ENCODE assay signal across 25 mouse cellular contexts in genomic region chr8:8820614-8821013, GRCm38 (mm10).
DNase-seq lines count a peak whose midpoint lies in the region; ATAC-seq and TF ChIP-seq lines count a peak whose summit lies in the region.
"Had no signal": no experiment of that assay in that cellular context is flagged by ENCODE, and none has a peak within 500 bp of the region (broad histone marks: within the 10 kb centered on the region; RNA-seq: fewer than 3 reads in every experiment).

No protein-coding gene starts in this region.

- H3K27me3 ChIP-seq in heart, embryonic 12.5 days (replicated peaks) = no peaks in the 10 kb centered on the region
- no peaks in the 10 kb centered on the region for H3K27me3 ChIP-seq in lung, embryonic 14.5 days (ENCODE audit: insufficient read depth, low read length)
- H3K27me3 ChIP-seq in midbrain, embryonic 11.5 days (ENCODE audit: control insufficient read depth, insufficient read depth, low read length) = no peaks in the 10 kb centered on the region
- no peaks in the 10 kb centered on the region for H3K27me3 ChIP-seq in midbrain, embryonic 14.5 days (ENCODE audit: control insufficient read depth, insufficient read depth, low read length)
- H3K27me3 ChIP-seq: kidney, embryonic 15.5 days; neural tube, embryonic 15.5 days had no signal

- WGBS in heart, embryonic 12.5 days = 47% methylated on average over 6 of the region's 6 CpGs
- WGBS in lung, embryonic 14.5 days = 32% methylated on average over 6 of the region's 6 CpGs
- WGBS in midbrain, embryonic 11.5 days = 91% methylated on average over 6 of the region's 6 CpGs
- WGBS in midbrain, embryonic 14.5 days = 84% methylated on average over 6 of the region's 6 CpGs

- DNase-seq in heart, postnatal 4 days = no peak
- DNase-seq in lung, embryonic 14.5 days = peak; percentile 84
- DNase-seq in lung, postnatal 36 days = no peak
- peak; percentile 10 for DNase-seq in midbrain, embryonic 11.5 days (ENCODE audit: low spot score, missing footprints)
- no peak for DNase-seq in midbrain, embryonic 14.5 days
- no peak for DNase-seq in T-cell, adult 2 months (ENCODE audit: low spot score)
- DNase-seq: adrenal gland, postnatal 25 days; cerebellum, adult 11-12 months; cerebellum, adult 9-11 months; embryo, embryonic 11 days; gastrocnemius, postnatal 10 days; heart, postnatal 14 days; kidney, adult 18-20 months; kidney, postnatal 25 days; liver; right cerebral cortex, adult 18-20 months; spleen, adult 18-20 months; thymus, postnatal 14 days had no signal

- H3K9me3 ChIP-seq in heart, embryonic 12.5 days (replicated peaks) = peaks cover 3% of the 10 kb centered on the region; the same call in 1 of the 2 replicates
- no peaks in the 10 kb centered on the region for H3K9me3 ChIP-seq in lung, embryonic 14.5 days (ENCODE audit: low read depth, low read length)
- no peaks in the 10 kb centered on the region for H3K9me3 ChIP-seq in midbrain, embryonic 11.5 days (ENCODE audit: control insufficient read depth, low read length)
- H3K9me3 ChIP-seq in midbrain, embryonic 14.5 days (ENCODE audit: control insufficient read depth, low read length) = no peaks in the 10 kb centered on the region
- H3K9me3 ChIP-seq: embryonic facial prominence, embryonic 12.5 days; kidney, embryonic 15.5 days; neural tube, embryonic 15.5 days had no signal

- no peak overlapping the region for H3K4me2 ChIP-seq in heart, embryonic 12.5 days
- peak overlapping the region; percentile 33; the same call in 1 of the 2 replicates for H3K4me2 ChIP-seq in lung, embryonic 14.5 days
- H3K4me2 ChIP-seq in midbrain, embryonic 11.5 days = no peak overlapping the region
- H3K4me2 ChIP-seq in midbrain, embryonic 14.5 days (ENCODE audit: low read length) = no peak overlapping the region
- H3K4me2 ChIP-seq: embryonic facial prominence, embryonic 12.5 days; kidney, embryonic 15.5 days; neural tube, embryonic 15.5 days had no signal

- TF ChIP-seq CTCF in lung, embryonic 14.5 days (IDR thresholded peaks at IDR 0.05; ENCODE audit: low read depth) = no peak

- H3K36me3 ChIP-seq in heart, embryonic 12.5 days = no peaks in the 10 kb centered on the region
- no peaks in the 10 kb centered on the region for H3K36me3 ChIP-seq in lung, embryonic 14.5 days (ENCODE audit: insufficient read depth)
- H3K36me3 ChIP-seq in midbrain, embryonic 11.5 days (ENCODE audit: control insufficient read depth, insufficient read depth, low read length) = no peaks in the 10 kb centered on the region
- no peaks in the 10 kb centered on the region for H3K36me3 ChIP-seq in midbrain, embryonic 14.5 days (ENCODE audit: control insufficient read depth, insufficient read depth, low read length)
- H3K36me3 ChIP-seq: embryonic facial prominence, embryonic 12.5 days; kidney, embryonic 15.5 days; neural tube, embryonic 15.5 days had no signal

- peak overlapping the region; percentile 54; the same call in 1 of the 2 replicates for H3K27ac ChIP-seq in heart, embryonic 12.5 days (ENCODE audit: poor library complexity, severe bottlenecking)
- peak overlapping the region; percentile 79 for H3K27ac ChIP-seq in lung, embryonic 14.5 days (ENCODE audit: low read depth)
- no peak overlapping the region for H3K27ac ChIP-seq in midbrain, embryonic 11.5 days (ENCODE audit: low read depth, low read length)
- H3K27ac ChIP-seq in midbrain, embryonic 14.5 days (replicated peaks; ENCODE audit: low read depth, low read length) = no peak overlapping the region
- H3K27ac ChIP-seq: embryonic facial prominence, embryonic 12.5 days; kidney, embryonic 15.5 days; liver, embryonic 14.5 days; neural tube, embryonic 15.5 days had no signal

- ATAC-seq in heart, embryonic 12.5 days (ENCODE audit: insufficient number of reproducible peaks, low FRiP score) = no peak
- peak; percentile 87 for ATAC-seq in lung, embryonic 14.5 days (ENCODE audit: insufficient read depth)
- no peak for ATAC-seq in midbrain, embryonic 11.5 days (ENCODE audit: low FRiP score)
- no peak for ATAC-seq in midbrain, embryonic 14.5 days (ENCODE audit: low FRiP score, low TSS enrichment)
- ATAC-seq: CD4-positive, CD25-positive, alpha-beta regulatory T cell, adult 4 months; hindbrain, embryonic 16.5 days had no signal

- H3K4me1 ChIP-seq in heart, embryonic 12.5 days (replicated peaks) = peaks cover 17% of the 10 kb centered on the region
- H3K4me1 ChIP-seq in lung, embryonic 14.5 days (ENCODE audit: insufficient read depth) = peaks cover 25% of the 10 kb centered on the region
- no peaks in the 10 kb centered on the region for H3K4me1 ChIP-seq in midbrain, embryonic 11.5 days (ENCODE audit: control insufficient read depth, insufficient read depth, low read length)
- no peaks in the 10 kb centered on the region for H3K4me1 ChIP-seq in midbrain, embryonic 14.5 days (ENCODE audit: control insufficient read depth, insufficient read depth, low read length)
- H3K4me1 ChIP-seq: embryonic facial prominence, embryonic 12.5 days had no signal

- H3K9ac ChIP-seq in heart, embryonic 12.5 days = no peak overlapping the region
- H3K9ac ChIP-seq in lung, embryonic 14.5 days = no peak overlapping the region
- H3K9ac ChIP-seq in midbrain, embryonic 11.5 days (ENCODE audit: low read length) = no peak overlapping the region
- H3K9ac ChIP-seq in midbrain, embryonic 14.5 days (replicated peaks; ENCODE audit: low read length) = no peak overlapping the region
- H3K9ac ChIP-seq: embryonic facial prominence, embryonic 12.5 days; kidney, embryonic 15.5 days; liver, embryonic 14.5 days; neural tube, embryonic 15.5 days had no signal

- H3K4me3 ChIP-seq in heart, embryonic 12.5 days = no peak overlapping the region
- H3K4me3 ChIP-seq in lung, embryonic 14.5 days (ENCODE audit: low read depth, low read length) = no peak overlapping the region
- no peak overlapping the region for H3K4me3 ChIP-seq in midbrain, embryonic 11.5 days (ENCODE audit: low read depth, low read length)
- no peak overlapping the region for H3K4me3 ChIP-seq in midbrain, embryonic 14.5 days (replicated peaks; ENCODE audit: low read depth, low read length)
- H3K4me3 ChIP-seq: embryonic facial prominence, embryonic 12.5 days; kidney, embryonic 15.5 days; neural tube, embryonic 15.5 days had no signal

Comparison
In these comparisons a context has a peak if more than half of its experiments do, and no peak if none do; other contexts are left out.
1. DNase-seq: peak in lung, embryonic 14.5 days (single experiment) and midbrain, embryonic 11.5 days (single experiment); none in heart, postnatal 4 days (single experiment), lung, postnatal 36 days (single experiment), midbrain, embryonic 14.5 days (single experiment) and T-cell, adult 2 months (single experiment).
2. H3K27ac ChIP-seq: peak in heart, embryonic 12.5 days (single experiment) and lung, embryonic 14.5 days (single experiment); none in midbrain, embryonic 11.5 days (single experiment) and midbrain, embryonic 14.5 days (single experiment).